Mouse (Mus musculus): ENCODE data around the gene Abca15.
"Not testable (repeated sequence)": the region's sequence is repeated elsewhere in the genome, so short reads cannot be mapped to it uniquely, and the experiment has no call there.

Abca15 gene

GRCm38 (mm10) chr7:120328087-120328793, at the start of gene Abca15:
TSS of gene Abca15 (plus strand) at chr7:120328670.
- DNase-seq (ENCODE audit: extremely low spot score): no peak

- no peak for DNase-seq (ENCODE audit: extremely low spot score)
These were observed 43.2 kb upstream of the Abca15 start for GRCm38 (mm10) chr7:120285286-120285685.

- no peak for DNase-seq (ENCODE audit: extremely low spot score)
These were observed 12.4 kb upstream of the Abca15 start for GRCm38 (mm10) chr7:120316086-120316485.

GRCm38 (mm10) chr7:120322963-120323362, 5.5 kb upstream of the Abca15 start:
- no peak for DNase-seq (ENCODE audit: extremely low spot score)

GRCm38 (mm10) chr7:120325911-120326310, 2.6 kb upstream of the Abca15 start:
- DNase-seq (ENCODE audit: extremely low spot score): not testable (repeated sequence)

- peak; percentile 33 for DNase-seq (ENCODE audit: extremely low spot score)
These were observed 1.0 kb upstream of the Abca15 start for GRCm38 (mm10) chr7:120327220-120328073.

- peak; percentile 35 for DNase-seq (ENCODE audit: extremely low spot score)
These were observed 32.7 kb downstream of the Abca15 start for GRCm38 (mm10) chr7:120361159-120361558.

GRCm38 (mm10) chr7:120409447-120409846, 81.0 kb downstream of the Abca15 start, which contains the start of gene Abca16:
TSS of gene Abca16 (plus strand) at chr7:120409647.
- no peak for DNase-seq (ENCODE audit: extremely low spot score)

GRCm38 (mm10) chr7:120412391-120412790, 83.9 kb downstream of the Abca15 start:
- no peak for DNase-seq (ENCODE audit: extremely low spot score)

- DNase-seq (ENCODE audit: extremely low spot score): no peak
These were observed 98.2 kb downstream of the Abca15 start for GRCm38 (mm10) chr7:120426625-120427024.

- no peak for DNase-seq (ENCODE audit: extremely low spot score)
These were observed 103.0 kb downstream of the Abca15 start for GRCm38 (mm10) chr7:120431464-120431863.
